Comparison of ENCODE assay signal across 8 mouse cellular contexts in genomic region chr4:95557333-95557956, GRCm38 (mm10). TPM values are rescaled to one million over a fixed set of nuclear protein-coding genes. Genes with fewer than 3 reads are reported as not detected.
A peak's percentile ranks its signal among the peaks of the same experiment; 100 is the strongest.
DNase-seq lines count a peak whose midpoint lies in the region; ATAC-seq and TF ChIP-seq lines count a peak whose summit lies in the region.

Gene Fggy (plus strand): TSS chr4:95557507.

- H3K9ac ChIP-seq in CH12.LX (ENCODE audit: insufficient read depth, low read depth) = peak within 1 kb of the TSS; percentile 79
- H3K9ac ChIP-seq in forebrain, embryonic 12.5 days = peak within 1 kb of the TSS; percentile 51; the same call in 1 of the 2 replicates
- peak within 1 kb of the TSS; percentile 69 for H3K9ac ChIP-seq in heart, embryonic 16.5 days (ENCODE audit: low read length)
- H3K9ac ChIP-seq in liver, embryonic 13.5 days = peak within 1 kb of the TSS; percentile 31
- H3K9ac ChIP-seq in stomach, embryonic 14.5 days (replicated peaks; ENCODE audit: low read depth, low read length) = peak within 1 kb of the TSS; percentile 39; the same call in 1 of the 2 replicates

- no peak for TF ChIP-seq CTCF in CH12.LX (conservative IDR thresholded peaks at IDR 0.05 in 1 of 2, IDR thresholded peaks at IDR 0.05 in 1 of 2; ENCODE audit: low read depth in 2 of 2, low read length in 2 of 2)

- no peak for TF ChIP-seq RAD21 in CH12.LX (IDR thresholded peaks at IDR 0.05; ENCODE audit: low read depth, low read length)

- H3K27me3 ChIP-seq in CH12.LX (replicated peaks) = no peaks in the 10 kb centered on the region
- no peaks in the 10 kb centered on the region for H3K27me3 ChIP-seq in forebrain, embryonic 12.5 days
- no peaks in the 10 kb centered on the region for H3K27me3 ChIP-seq in heart, embryonic 16.5 days (ENCODE audit: control insufficient read depth, insufficient read depth, low read length)
- no peaks in the 10 kb centered on the region for H3K27me3 ChIP-seq in liver, embryonic 13.5 days
- H3K27me3 ChIP-seq in stomach, embryonic 14.5 days (ENCODE audit: control insufficient read depth, insufficient read depth, low read length) = no peaks in the 10 kb centered on the region

- H3K4me1 ChIP-seq in CH12.LX (ENCODE audit: control insufficient read depth in 1 of 2, insufficient read depth in 2 of 2) = peaks cover 0 to 22% of the 10 kb centered on the region in 2 experiments; a peak in 1 of 4 replicates
- peaks cover 10% of the 10 kb centered on the region for H3K4me1 ChIP-seq in forebrain, embryonic 12.5 days
- peaks cover 16% of the 10 kb centered on the region for H3K4me1 ChIP-seq in heart, embryonic 16.5 days (ENCODE audit: control insufficient read depth, insufficient read depth, low read length)
- peaks cover 12% of the 10 kb centered on the region for H3K4me1 ChIP-seq in liver, embryonic 13.5 days (replicated peaks)
- peaks cover 17% of the 10 kb centered on the region for H3K4me1 ChIP-seq in stomach, embryonic 14.5 days (ENCODE audit: control insufficient read depth, insufficient read depth, low read length)

- no peaks in the 10 kb centered on the region for H3K9me3 ChIP-seq in CH12.LX (replicated peaks; ENCODE audit: low read length)
- H3K9me3 ChIP-seq in forebrain, embryonic 12.5 days = no peaks in the 10 kb centered on the region
- no peaks in the 10 kb centered on the region for H3K9me3 ChIP-seq in heart, embryonic 16.5 days (replicated peaks; ENCODE audit: control insufficient read depth, low read length)
- H3K9me3 ChIP-seq in liver, embryonic 13.5 days (replicated peaks) = no peaks in the 10 kb centered on the region
- no peaks in the 10 kb centered on the region for H3K9me3 ChIP-seq in stomach, embryonic 14.5 days (ENCODE audit: control insufficient read depth, low read depth, low read length)

- in situ Hi-C loops in CH12.LX (cut with MboI; ENCODE audit: low pct_ligation_motif_present, low pct_unique_long_range_greater_than_20kb, low sequenced_read_pairs) = loop anchor here (25.0 kb wide), 3 partner anchors 305 to 495 kb away; partner anchors contain the start of gene Jun

- TF ChIP-seq POLR2A in CH12.LX (IDR thresholded peaks at IDR 0.05; ENCODE audit: low read depth, low read length) = peak; percentile 86

- peak within 1 kb of the TSS; percentile 95 for H3K4me2 ChIP-seq in CH12.LX (ENCODE audit: insufficient read depth, low read depth, poor library complexity, severe bottlenecking)
- peak within 1 kb of the TSS; percentile 58 for H3K4me2 ChIP-seq in forebrain, embryonic 12.5 days
- peak within 1 kb of the TSS; percentile 61 for H3K4me2 ChIP-seq in heart, embryonic 16.5 days (ENCODE audit: low read depth, low read length)
- H3K4me2 ChIP-seq in liver, embryonic 13.5 days = peak within 1 kb of the TSS; percentile 58
- H3K4me2 ChIP-seq in stomach, embryonic 14.5 days (replicated peaks; ENCODE audit: low read depth, low read length) = peak within 1 kb of the TSS; percentile 67

- no peaks in the 10 kb centered on the region for H3K79me2 ChIP-seq in CH12.LX (replicated peaks; ENCODE audit: control insufficient read depth, extremely low read depth, insufficient read depth, poor library complexity, severe bottlenecking)

- 27% methylated on average over 12 of the region's 12 CpGs for WGBS in forebrain, embryonic 12.5 days
- 25% methylated on average over 12 of the region's 12 CpGs for WGBS in heart, embryonic 16.5 days
- WGBS in liver, embryonic 13.5 days (ENCODE audit: insufficient replicate concordance) = 27% methylated on average over 12 of the region's 12 CpGs
- WGBS in stomach, embryonic 14.5 days = 22% methylated on average over 12 of the region's 12 CpGs

- peak within 1 kb of the TSS; percentile 66 to 80 (median 73) for H3K4me3 ChIP-seq in CH12.LX (replicated peaks in 1 of 3; ENCODE audit: low read depth in 2 of 3, low read length in 2 of 3, poor library complexity in 1 of 3)
- H3K4me3 ChIP-seq in forebrain, embryonic 12.5 days (replicated peaks) = peak within 1 kb of the TSS; percentile 40
- peak within 1 kb of the TSS; percentile 48 for H3K4me3 ChIP-seq in heart, embryonic 16.5 days (ENCODE audit: low read length)
- peak within 1 kb of the TSS; percentile 48 for H3K4me3 ChIP-seq in liver, embryonic 13.5 days (replicated peaks)
- peak within 1 kb of the TSS; percentile 30 for H3K4me3 ChIP-seq in stomach, embryonic 14.5 days (ENCODE audit: low read depth, low read length)

- peak; percentile 97 for DNase-seq in CH12.LX (ENCODE audit: extremely low read depth)
- DNase-seq in kidney, postnatal 25 days = peak; percentile 98
- DNase-seq in liver, embryonic 13.5 days = peak; percentile 83
- peak; percentile 96 to 97 for DNase-seq in natural killer cell, adult 2 months (ENCODE audit: low spot score in 2 of 2)

- TF ChIP-seq EP300 in CH12.LX (IDR thresholded peaks at IDR 0.05; ENCODE audit: low read length) = no peak

- H3K27ac ChIP-seq in CH12.LX (ENCODE audit: insufficient read depth, low read depth) = no peak within 1 kb of the TSS
- H3K27ac ChIP-seq in forebrain, embryonic 12.5 days = peak within 1 kb of the TSS; percentile 65
- H3K27ac ChIP-seq in heart, embryonic 16.5 days (ENCODE audit: low read length) = peak within 1 kb of the TSS; percentile 79
- H3K27ac ChIP-seq in liver, embryonic 13.5 days = peak within 1 kb of the TSS; percentile 51; the same call in 1 of the 2 replicates
- peak within 1 kb of the TSS; percentile 92 for H3K27ac ChIP-seq in stomach, embryonic 14.5 days (ENCODE audit: low read length)

- ATAC-seq in cerebellum, adult (ENCODE audit: insufficient number of reproducible peaks, low FRiP score, low TSS enrichment) = peak; percentile 99
- peak; percentile 100 for ATAC-seq in forebrain, embryonic 12.5 days (ENCODE audit: low FRiP score)
- peak; percentile 100 for ATAC-seq in heart, embryonic 16.5 days (replicated peaks; ENCODE audit: extremely low read depth, insufficient read depth, low FRiP score)
- ATAC-seq in liver, embryonic 13.5 days (ENCODE audit: low read depth) = peak; percentile 100
- ATAC-seq in stomach, embryonic 14.5 days (ENCODE audit: insufficient number of reproducible peaks, insufficient read depth, low FRiP score, low read depth) = peak; percentile 100

- dilution Hi-C loops in CH12.LX (cut with MboI; ENCODE audit: extremely low pct_ligation_motif_present, extremely low pct_unique_long_range_greater_than_20kb, low sequenced_read_pairs) = no loop called here

- H3K36me3 ChIP-seq in CH12.LX (replicated peaks in 1 of 2; ENCODE audit: control insufficient read depth in 1 of 2, insufficient read depth in 1 of 2, low read length in 1 of 2) = no peaks in the 10 kb centered on the region
- H3K36me3 ChIP-seq in forebrain, embryonic 12.5 days (replicated peaks) = no peaks in the 10 kb centered on the region
- H3K36me3 ChIP-seq in heart, embryonic 16.5 days (ENCODE audit: control insufficient read depth, insufficient read depth) = no peaks in the 10 kb centered on the region
- H3K36me3 ChIP-seq in liver, embryonic 13.5 days = no peaks in the 10 kb centered on the region
- no peaks in the 10 kb centered on the region for H3K36me3 ChIP-seq in stomach, embryonic 14.5 days (ENCODE audit: control insufficient read depth, insufficient read depth, low read length)

TF ChIP-seq in CH12.LX, 34 proteins besides CTCF, POLR2A, EP300 and RAD21:
- TF ChIP-seq NELFE (IDR thresholded peaks at IDR 0.05; ENCODE audit: low read depth, low read length) (peak; percentile 78), UBTF (IDR thresholded peaks at IDR 0.05; ENCODE audit: low read depth, low read length) (no peak), USF1 (IDR thresholded peaks at IDR 0.05; ENCODE audit: low read depth, low read length) (no peak), SMC3 (IDR thresholded peaks at IDR 0.05; ENCODE audit: low read depth, low read length) (no peak), TCF12 (IDR thresholded peaks at IDR 0.05; ENCODE audit: low read depth, low read length) (peak; percentile 61; the same call in 1 of the 2 replicates), KAT2A (IDR thresholded peaks at IDR 0.05; ENCODE audit: insufficient replicate concordance, low read length) (no peak), MXI1 (IDR thresholded peaks at IDR 0.05; ENCODE audit: low read depth, low read length) (peak; percentile 84), IRF4 (IDR thresholded peaks at IDR 0.05; ENCODE audit: low read depth, low read length) (no peak), SIN3A (IDR thresholded peaks at IDR 0.05; ENCODE audit: low read length) (peak; percentile 57; the same call in 1 of the 2 replicates), NRF1 (IDR thresholded peaks at IDR 0.05; ENCODE audit: low read depth, low read length) (peak; percentile 30; the same call in 1 of the 2 replicates), MAX (IDR thresholded peaks at IDR 0.05; ENCODE audit: low read length) (no peak), ZMIZ1 (IDR thresholded peaks at IDR 0.05; ENCODE audit: low read depth, low read length) (no peak; the same call in 1 of the 2 replicates), ZNF384 (IDR thresholded peaks at IDR 0.05; ENCODE audit: low read depth, low read length) (no peak), MYC (IDR thresholded peaks at IDR 0.05; ENCODE audit: low read depth, low read length) (no peak), MAZ (IDR thresholded peaks at IDR 0.05; ENCODE audit: low read depth, low read length) (no peak), GABPA (IDR thresholded peaks at IDR 0.05; ENCODE audit: insufficient replicate concordance, low read depth, low read length) (peak; percentile 85; the same call in 1 of the 2 replicates), MAFK (IDR thresholded peaks at IDR 0.05; ENCODE audit: insufficient replicate concordance, low read length) (no peak), TBP (conservative IDR thresholded peaks at IDR 0.05; ENCODE audit: low read depth, low read length) (peak; percentile 84), USF2 (conservative IDR thresholded peaks at IDR 0.05; ENCODE audit: low read depth, low read length) (no peak), ELF1 (IDR thresholded peaks at IDR 0.05; ENCODE audit: low read depth, low read length) (no peak), BHLHE40 (IDR thresholded peaks at IDR 0.05; ENCODE audit: low read depth, low read length) (no peak), HCFC1 (IDR thresholded peaks at IDR 0.05; ENCODE audit: low read depth, low read length) (peak; percentile 53; the same call in 1 of the 2 replicates), ZC3H11A (IDR thresholded peaks at IDR 0.05; ENCODE audit: low read depth, low read length) (no peak)
TF ChIP-seq in CH12.LX: peak in this region for 8.

RNA-seq across cellular contexts. Expression of gene Fggy, which starts in this region (rescaled TPM):
- total RNA-seq in CH12.LX (2012; rRNA removed) = 5.6 and 7.5 TPM in 2 replicates
- total RNA-seq in CH12.LX (2014; rRNA removed) = 6.9 and 7.8 TPM in 2 replicates
- 6.2 and 7.2 TPM in 2 replicates for polyA plus RNA-seq in CH12.LX (2012; ENCODE audit: insufficient read length, low read depth)
- polyA plus RNA-seq in forebrain, embryonic 12.5 days (2016; fragmentation: Nextera tagmentation; extraction: Ambion mirVana) = 6.4 and 7.7 TPM in 2 replicates
- 5.5 and 6.4 TPM in 2 replicates for polyA plus RNA-seq in heart, embryonic 16.5 days (2015; fragmentation: Nextera tagmentation; extraction: Ambion mirVana)
- 13.9 and 14.8 TPM in 2 replicates for polyA plus RNA-seq in liver, embryonic 13.5 days (2015; fragmentation: Nextera tagmentation; extraction: Ambion mirVana)
- polyA plus RNA-seq in stomach, embryonic 14.5 days (2014; fragmentation: Nextera tagmentation; extraction: Ambion mirVana) = 8.1 and 11.5 TPM in 2 replicates
